Mouse (Mus musculus) gastrocnemius, postnatal 14 days (tissue): ENCODE measurements around the gene Gclc. TPM values are rescaled to one million over a fixed set of nuclear protein-coding genes. Genes with fewer than 3 reads are reported as not detected.

Source experiments
- DNase-seq: peaks from one replicate; pipeline ENCODE4 v3.0.0; 2021; ENCODE audit warnings: mixed read lengths
- intact Hi-C: fragments of 180-260 bp; cut with DNase I; formaldehyde crosslinking; loops from one replicate; pipeline ENCODE4 v1.15.1; 2025; ENCODE audit warnings: low total_unique reads
- total RNA-seq, 2 experiments: library from RNA; stranded (reverse); gene quantifications; 2 replicates each; pipeline ENCODE4 v1.2.3; 2021

Gclc gene
- total RNA-seq, 2 experiments from 2014 or later: 4.3 to 5.0 TPM

GRCm38 (mm10) chr9:77776720-77777515, 22.6 kb downstream of the Gclc start:
- intact Hi-C loops: no loop called here
- no peak for DNase-seq

GRCm38 (mm10) chr9:77777622-77778021, 23.3 kb downstream of the Gclc start:
- intact Hi-C loops: no loop called here

GRCm38 (mm10) chr9:77779711-77780110, 25.4 kb downstream of the Gclc start:
- intact Hi-C loops: loop anchor here (5.0 to 10.0 kb wide), 2 partner anchors 115 to 182 kb away; no protein-coding TSS in a partner anchor
- DNase-seq: no peak

More at GRCm38 (mm10) chr9:77777622-77778021, 23.3 kb downstream of the Gclc start:
- DNase-seq: no peak

GRCm38 (mm10) chr9:77781453-77782163, 27.3 kb downstream of the Gclc start:
- intact Hi-C loops: loop anchor here (5.0 to 10.0 kb wide), 2 partner anchors 117 to 184 kb away; no protein-coding TSS in a partner anchor
- no peak for DNase-seq

- no peak for DNase-seq
- intact Hi-C loops: loop anchor here (5.0 to 10.0 kb wide), 2 partner anchors 117 to 185 kb away; no protein-coding TSS in a partner anchor
These were observed 27.9 kb downstream of the Gclc start for GRCm38 (mm10) chr9:77782201-77782600.

- DNase-seq: no peak
- intact Hi-C loops: loop anchor here (5.0 to 10.0 kb wide), 2 partner anchors 118 to 186 kb away; no protein-coding TSS in a partner anchor
These were observed 28.7 kb downstream of the Gclc start for GRCm38 (mm10) chr9:77783006-77783405.

- intact Hi-C loops: loop anchor here (10.0 kb wide), 1 partner anchor 121 kb away; no protein-coding TSS in a partner anchor
- DNase-seq: no peak
These were observed 31.1 kb downstream of the Gclc start for GRCm38 (mm10) chr9:77785466-77785865.

- DNase-seq: no peak
- intact Hi-C loops: loop anchor here (10.0 kb wide), 1 partner anchor 123 kb away; no protein-coding TSS in a partner anchor
These were observed 33.6 kb downstream of the Gclc start for GRCm38 (mm10) chr9:77787936-77788335.

GRCm38 (mm10) chr9:77789615-77790348, 35.4 kb downstream of the Gclc start:
- peak; percentile 20 for DNase-seq
- intact Hi-C loops: loop anchor here (10.0 kb wide), 1 partner anchor 125 kb away; no protein-coding TSS in a partner anchor

GRCm38 (mm10) chr9:77793838-77794237, 39.5 kb downstream of the Gclc start:
- intact Hi-C loops: no loop called here
- DNase-seq: no peak

GRCm38 (mm10) chr9:77802461-77802860, 48.1 kb downstream of the Gclc start:
- intact Hi-C loops: loop anchor here (5.0 kb wide), 1 partner anchor 220 kb away; no protein-coding TSS in a partner anchor
- peak; percentile 11 for DNase-seq

- no peak for DNase-seq
These were observed 52.1 kb downstream of the Gclc start for GRCm38 (mm10) chr9:77806426-77806825.

GRCm38 (mm10) chr9:77806842-77807668, 52.7 kb downstream of the Gclc start:
- intact Hi-C loops: loop anchor here (5.0 kb wide), 1 partner anchor 200 kb away; no protein-coding TSS in a partner anchor
- DNase-seq: peak; percentile 74

More at GRCm38 (mm10) chr9:77806426-77806825, 52.1 kb downstream of the Gclc start:
- intact Hi-C loops: loop anchor here (5.0 kb wide), 1 partner anchor 201 kb away; no protein-coding TSS in a partner anchor

GRCm38 (mm10) chr9:77808481-77808880, 54.1 kb downstream of the Gclc start:
- intact Hi-C loops: loop anchor here (5.0 kb wide), 1 partner anchor 199 kb away; no protein-coding TSS in a partner anchor
- DNase-seq: no peak

- intact Hi-C loops: loop anchor here (10.0 kb wide), 1 partner anchor 96 kb away; the partner anchor contains the start of gene Elovl5
- DNase-seq: no peak
These were observed 64.5 kb downstream of the Gclc start for GRCm38 (mm10) chr9:77818858-77819257.

- intact Hi-C loops: loop anchor here (10.0 kb wide), 1 partner anchor 95 kb away; the partner anchor contains the start of gene Elovl5
- no peak for DNase-seq
These were observed 65.0 kb downstream of the Gclc start for GRCm38 (mm10) chr9:77819318-77819717.

GRCm38 (mm10) chr9:77820836-77821235, 66.5 kb downstream of the Gclc start:
- no peak for DNase-seq
- intact Hi-C loops: no loop called here

GRCm38 (mm10) chr9:77825380-77825961, 71.1 kb downstream of the Gclc start:
- peak; percentile 52 for DNase-seq
- intact Hi-C loops: no loop called here
